Mouse (Mus musculus): ENCODE measurements around the gene Upf1. TPM values are rescaled to one million over a fixed set of nuclear protein-coding genes. Genes with fewer than 3 reads are reported as not detected.

Gene Upf1
- polyA plus RNA-seq, 1 experiment: 39.1 TPM

DNA sequence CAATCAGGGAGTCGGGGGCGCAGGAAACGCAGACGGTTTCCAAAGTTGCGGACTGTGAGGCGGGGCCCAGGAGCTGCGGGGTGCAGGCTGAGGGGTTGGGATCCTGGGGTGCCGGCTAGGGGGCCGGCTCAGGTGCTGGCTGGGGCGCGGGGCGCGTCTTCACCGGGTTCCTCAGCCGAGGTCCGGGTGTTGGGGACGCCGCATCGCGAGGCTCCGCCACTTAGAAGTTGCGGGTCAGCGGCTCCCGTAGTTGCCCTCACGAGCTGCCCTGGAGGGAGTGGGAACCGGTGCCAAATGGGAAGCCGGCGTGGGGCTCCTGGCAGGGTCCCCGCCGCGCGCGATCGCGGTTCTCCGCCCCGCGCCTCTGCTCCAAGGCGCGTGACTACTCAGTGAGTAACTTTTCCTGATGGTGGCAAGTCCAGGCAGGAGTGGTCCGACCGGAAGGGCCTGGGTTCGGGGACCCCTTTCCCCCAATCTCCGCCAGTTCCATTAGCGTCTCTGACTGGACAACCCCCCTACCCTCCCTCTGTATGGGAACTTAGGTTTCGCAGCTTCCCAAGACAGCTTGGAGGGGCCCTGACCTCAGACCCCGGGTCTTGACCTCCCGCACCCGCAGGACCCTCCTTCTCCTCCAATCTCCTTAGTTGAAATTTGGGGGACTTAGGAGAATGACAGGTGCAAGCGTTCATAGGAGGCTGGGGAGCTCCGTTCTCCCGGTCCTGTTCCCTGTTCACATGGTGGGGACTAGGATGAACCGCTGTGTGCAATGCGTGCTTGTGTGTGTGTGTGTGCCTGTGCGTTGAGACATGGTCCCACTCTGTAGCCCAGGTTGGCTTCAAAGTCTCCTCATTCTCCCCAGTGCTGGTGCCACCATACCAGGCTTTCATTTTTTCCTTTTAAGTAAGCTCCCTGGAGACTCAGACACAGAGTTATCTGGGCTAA is 69.7 kb downstream of the Upf1 start:
- under 1% methylated on average over 55 of the region's 55 CpGs for whole genome bisulfite sequencing
- TF ChIP-seq POLR2A (IDR thresholded peaks at IDR 0.05; ENCODE audit: borderline replicate concordance, control insufficient read depth, low read depth, low read length) (0 out of 2 replicates have a peak, but pooled peaks have one; percentile 23), CTCF (IDR thresholded peaks at IDR 0.05; ENCODE audit: control insufficient read depth, insufficient read depth, low read length) (no peak)
- Histone ChIP-seq H3K4me1 (ENCODE audit: control insufficient read depth, insufficient read depth, low read length) (no peaks in the 10 kb centered on the region; the same call in none of the 2 replicates), H3K4me3 (replicated peaks; ENCODE audit: control insufficient read depth, low read depth, low read length) (peak overlapping the region; percentile 81), H3K27ac (ENCODE audit: control insufficient read depth, insufficient read depth, low read depth, low read length, poor library complexity) (peak overlapping the region; percentile 30; the same call in 1 of the 2 replicates)

GRCm38 (mm10) chr8:70282603-70283135 is 70.4 kb downstream of the Upf1 start, which contains the start of gene Homer3:
Gene Homer3, plus strand, starts transcription at chr8:70282827.
- Histone ChIP-seq H3K4me3 (replicated peaks; ENCODE audit: control insufficient read depth, low read depth, low read length) (peak within 1 kb of the TSS; percentile 81), H3K27ac (ENCODE audit: control insufficient read depth, insufficient read depth, low read depth, low read length, poor library complexity) (peak within 1 kb of the TSS; percentile 30; the same call in 1 of the 2 replicates), H3K4me1 (ENCODE audit: control insufficient read depth, insufficient read depth, low read length) (no peaks in the 10 kb centered on the region; the same call in none of the 2 replicates)
- WGBS: 3% methylated on average over 36 of the region's 36 CpGs
- TF ChIP-seq CTCF (IDR thresholded peaks at IDR 0.05; ENCODE audit: control insufficient read depth, insufficient read depth, low read length): peak; percentile 68; the same call in 1 of the 2 replicates
- TF ChIP-seq POLR2A (IDR thresholded peaks at IDR 0.05; ENCODE audit: borderline replicate concordance, control insufficient read depth, low read depth, low read length): peak; percentile 24; the same call in 1 of the 2 replicates

Other genes starting within 250 kb of the Upf1 start
- gene Ncan, start 232.4 kb downstream of the Upf1 start, polyA plus RNA-seq (2011; ENCODE audit: insufficient read depth, insufficient read length, low replicate concordance, missing spikeins): 0.13 and 0.50 TPM in 2 replicates
- gene Nr2c2ap, start 221.9 kb downstream of the Upf1 start, polyA plus RNA-seq (2011; ENCODE audit: insufficient read depth, insufficient read length, low replicate concordance, missing spikeins): 16.1 and 29.5 TPM in 2 replicates
- 7.0 and 14.4 TPM in 2 replicates for gene Rfxank, start 214.1 kb downstream of the Upf1 start, polyA plus RNA-seq (2011; ENCODE audit: insufficient read depth, insufficient read length, low replicate concordance, missing spikeins)
- gene Borcs8, start 213.8 kb downstream of the Upf1 start, polyA plus RNA-seq (2011; ENCODE audit: insufficient read depth, insufficient read length, low replicate concordance, missing spikeins): 13.9 and 33.6 TPM in 2 replicates
- gene Mef2b, start 213.6 kb downstream of the Upf1 start, polyA plus RNA-seq (2011; ENCODE audit: insufficient read depth, insufficient read length, low replicate concordance, missing spikeins): 1.3 and 2.7 TPM in 2 replicates
- 10.8 and 22.0 TPM in 2 replicates for gene Tmem161a, start 180.9 kb downstream of the Upf1 start, polyA plus RNA-seq (2011; ENCODE audit: insufficient read depth, insufficient read length, low replicate concordance, missing spikeins)
- 7.1 and 10.9 TPM in 2 replicates for gene Slc25a42, start 141.0 kb downstream of the Upf1 start, polyA plus RNA-seq (2011; ENCODE audit: insufficient read depth, insufficient read length, low replicate concordance, missing spikeins)
- gene Sugp2, start 119.1 kb downstream of the Upf1 start, polyA plus RNA-seq (2011; ENCODE audit: insufficient read depth, insufficient read length, low replicate concordance, missing spikeins): 89.1 and 192 TPM in 2 replicates
- 2.9 and 9.8 TPM in 2 replicates for gene Armc6, start 118.8 kb downstream of the Upf1 start, polyA plus RNA-seq (2011; ENCODE audit: insufficient read depth, insufficient read length, low replicate concordance, missing spikeins)
- gene Homer3, start 70.5 kb downstream of the Upf1 start, polyA plus RNA-seq (2011; ENCODE audit: insufficient read depth, insufficient read length, low replicate concordance, missing spikeins): 12.1 and 25.6 TPM in 2 replicates
- 32.3 and 33.4 TPM in 2 replicates for gene Ddx49, start 50.8 kb downstream of the Upf1 start, polyA plus RNA-seq (2011; ENCODE audit: insufficient read depth, insufficient read length, low replicate concordance, missing spikeins)
- gene Cope, start 50.8 kb downstream of the Upf1 start, polyA plus RNA-seq (2011; ENCODE audit: insufficient read depth, insufficient read length, low replicate concordance, missing spikeins): 85.8 and 91.7 TPM in 2 replicates
- not detected in 2 replicates for gene Cers1, start 37.5 kb downstream of the Upf1 start, polyA plus RNA-seq (2011; ENCODE audit: insufficient read depth, insufficient read length, low replicate concordance, missing spikeins)
- not detected in 2 replicates for gene Gdf1, start 23.5 kb downstream of the Upf1 start, polyA plus RNA-seq (2011; ENCODE audit: insufficient read depth, insufficient read length, low replicate concordance, missing spikeins)
- 19.6 TPM in 1 of 2 replicates, not detected in the other for gene Comp, start 20.3 kb upstream of the Upf1 start, polyA plus RNA-seq (2011; ENCODE audit: insufficient read depth, insufficient read length, low replicate concordance, missing spikeins)
- gene Crtc1, start 86.3 kb upstream of the Upf1 start, polyA plus RNA-seq (2011; ENCODE audit: insufficient read depth, insufficient read length, low replicate concordance, missing spikeins): 5.0 and 6.1 TPM in 2 replicates
- gene Klhl26, start 123.7 kb upstream of the Upf1 start, polyA plus RNA-seq (2011; ENCODE audit: insufficient read depth, insufficient read length, low replicate concordance, missing spikeins): 7.1 and 11.0 TPM in 2 replicates
- gene Tmem59l, start 134.1 kb upstream of the Upf1 start, polyA plus RNA-seq (2011; ENCODE audit: insufficient read depth, insufficient read length, low replicate concordance, missing spikeins): 1.3 TPM in 1 of 2 replicates, not detected in the other
- gene Crlf1, start 139.9 kb upstream of the Upf1 start, polyA plus RNA-seq (2011; ENCODE audit: insufficient read depth, insufficient read length, low replicate concordance, missing spikeins): 3.7 and 5.5 TPM in 2 replicates
- gene Rex1bd, start 153.5 kb upstream of the Upf1 start, polyA plus RNA-seq (2011; ENCODE audit: insufficient read depth, insufficient read length, low replicate concordance, missing spikeins): 46.9 and 63.6 TPM in 2 replicates
- gene Uba52, start 157.5 kb upstream of the Upf1 start, polyA plus RNA-seq (2011; ENCODE audit: insufficient read depth, insufficient read length, low replicate concordance, missing spikeins): 961 and 1,100 TPM in 2 replicates
- gene Fkbp8, start 174.4 kb upstream of the Upf1 start, polyA plus RNA-seq (2011; ENCODE audit: insufficient read depth, insufficient read length, low replicate concordance, missing spikeins): 98.7 and 181 TPM in 2 replicates
- 29.0 and 41.3 TPM in 2 replicates for gene Kxd1, start 174.7 kb upstream of the Upf1 start, polyA plus RNA-seq (2011; ENCODE audit: insufficient read depth, insufficient read length, low replicate concordance, missing spikeins)
- 11.9 and 17.8 TPM in 2 replicates for gene Ell, start 186.2 kb upstream of the Upf1 start, polyA plus RNA-seq (2011; ENCODE audit: insufficient read depth, insufficient read length, low replicate concordance, missing spikeins)
- 11.2 and 23.7 TPM in 2 replicates for gene Isyna1, start 241.1 kb upstream of the Upf1 start, polyA plus RNA-seq (2011; ENCODE audit: insufficient read depth, insufficient read length, low replicate concordance, missing spikeins)